Mouse (Mus musculus): ENCODE results near the gene Wdr5b. TPM values are rescaled to one million over a fixed set of nuclear protein-coding genes. Genes with fewer than 3 reads are reported as not detected.

Wdr5b gene
- polyA plus RNA-seq, 2 experiments from 2014 or later = 4.4 to 8.5 TPM

GRCm38 (mm10) chr16:36071450-36072379 is 30.7 kb downstream of the Wdr5b start, which contains the start of the genes Fam162a and Ccdc58:
Gene Fam162a (minus strand): TSS chr16:36071594.
Gene Ccdc58 (plus strand): TSS chr16:36071685.
- ATAC-seq = peak; percentile 84

GRCm38 (mm10) chr16:36072410-36073011 is 31.5 kb downstream of the Wdr5b start:
- no peak for ATAC-seq

GRCm38 (mm10) chr16:36074772-36075171 is 33.8 kb downstream of the Wdr5b start:
- ATAC-seq = no peak

- no peak for ATAC-seq
Observed at GRCm38 (mm10) chr16:36079916-36080315, 38.9 kb downstream of the Wdr5b start.

- no peak for ATAC-seq
Observed at GRCm38 (mm10) chr16:36087846-36088245, 46.9 kb downstream of the Wdr5b start.

GRCm38 (mm10) chr16:36089065-36089464 is 48.1 kb downstream of the Wdr5b start:
- no peak for ATAC-seq

- ATAC-seq = no peak
Observed at GRCm38 (mm10) chr16:36089850-36090616, 49.0 kb downstream of the Wdr5b start.

- ATAC-seq = no peak
Observed at GRCm38 (mm10) chr16:36090785-36091509, 50.0 kb downstream of the Wdr5b start.

Other genes with a start within 250 kb of the Wdr5b start
- gene Parp14, start 169.6 kb upstream of the Wdr5b start, polyA plus RNA-seq (2017; shearing (Covaris generic)) = 10 to 100 TPM; 47.4 to 58.6 TPM
- gene Parp9, start 102.7 kb upstream of the Wdr5b start, polyA plus RNA-seq (2017; shearing (Covaris generic)) = 10 to 100 TPM; 73.8 to 98.6 TPM
- gene Dtx3l, start 102.0 kb upstream of the Wdr5b start, polyA plus RNA-seq (2017; shearing (Covaris generic)) = 10 to 100 TPM; 60.4 to 61.4 TPM
- gene Kpna1, start 62.4 kb upstream of the Wdr5b start, polyA plus RNA-seq (2017; shearing (Covaris generic)) = 10 to 100 TPM; 42.1 to 46.4 TPM
- gene Fam162a, start 30.4 kb downstream of the Wdr5b start, polyA plus RNA-seq (2017; shearing (Covaris generic)) = 10 to 100 TPM; 71.7 to 98.7 TPM
- 10 to 100 TPM; 34.3 to 37.0 TPM for gene Ccdc58, start 30.5 kb downstream of the Wdr5b start, polyA plus RNA-seq (2017; shearing (Covaris generic))
- gene Csta1, start 90.1 kb downstream of the Wdr5b start, polyA plus RNA-seq (2017; shearing (Covaris generic)) = not detected
- not detected for gene Stfa2l1, start 115.6 kb downstream of the Wdr5b start, polyA plus RNA-seq (2017; shearing (Covaris generic))
- not detected for gene Gm5483, start 143.0 kb downstream of the Wdr5b start, polyA plus RNA-seq (2017; shearing (Covaris generic))
- not detected for gene Gm5416, start 169.2 kb downstream of the Wdr5b start, polyA plus RNA-seq (2017; shearing (Covaris generic))
- gene 2010005H15Rik, start 180.3 kb downstream of the Wdr5b start, polyA plus RNA-seq (2017; shearing (Covaris generic)) = 1 to 10 TPM; 1.2 to 2.0 TPM
- not detected for gene Stfa1, start 235.8 kb downstream of the Wdr5b start, polyA plus RNA-seq (2017; shearing (Covaris generic))